Mouse (Mus musculus) ovary, postnatal 14 days (tissue): Measurements from ENCODE around the gene Gnb5.
A peak's percentile ranks its signal among the peaks of the same experiment; 100 is the strongest.

Experiments
- DNase-seq: peaks from one replicate; pipeline ENCODE4 v3.0.0; 2022; ENCODE audit warnings: low spot score

Gnb5 gene

GRCm38 (mm10) chr9:75306126-75306898, at the start of gene Gnb5:
TSS of gene Gnb5 (plus strand) at chr9:75306288.
- DNase-seq = no peak

- DNase-seq = no peak
Observed at GRCm38 (mm10) chr9:75258792-75259191, 47.3 kb upstream of the Gnb5 start.

- no peak for DNase-seq
Observed at GRCm38 (mm10) chr9:75259656-75260055, 46.4 kb upstream of the Gnb5 start.

- no peak for DNase-seq
Observed at GRCm38 (mm10) chr9:75261332-75261872, 44.7 kb upstream of the Gnb5 start.

GRCm38 (mm10) chr9:75262235-75262826, 43.8 kb upstream of the Gnb5 start:
- no peak for DNase-seq

- no peak for DNase-seq
Observed at GRCm38 (mm10) chr9:75264008-75264718, 41.9 kb upstream of the Gnb5 start.

GRCm38 (mm10) chr9:75267147-75267546, 38.9 kb upstream of the Gnb5 start:
- no peak for DNase-seq

- no peak for DNase-seq
Observed at GRCm38 (mm10) chr9:75270382-75270781, 35.7 kb upstream of the Gnb5 start.

- DNase-seq = no peak
Observed at GRCm38 (mm10) chr9:75271539-75271938, 34.5 kb upstream of the Gnb5 start.

GRCm38 (mm10) chr9:75273646-75274045, 32.4 kb upstream of the Gnb5 start:
- DNase-seq = no peak

GRCm38 (mm10) chr9:75274486-75274885, 31.6 kb upstream of the Gnb5 start:
- DNase-seq = no peak

GRCm38 (mm10) chr9:75275051-75275450, 31.0 kb upstream of the Gnb5 start:
- no peak for DNase-seq

- DNase-seq = peak; percentile 24
Observed at GRCm38 (mm10) chr9:75280814-75281213, 25.3 kb upstream of the Gnb5 start.

GRCm38 (mm10) chr9:75282179-75282578, 23.9 kb upstream of the Gnb5 start:
- no peak for DNase-seq

GRCm38 (mm10) chr9:75282830-75283229, 23.3 kb upstream of the Gnb5 start:
- DNase-seq = peak; percentile 21

GRCm38 (mm10) chr9:75283636-75284035, 22.5 kb upstream of the Gnb5 start:
- DNase-seq = no peak

- DNase-seq = no peak
Observed at GRCm38 (mm10) chr9:75285363-75285762, 20.7 kb upstream of the Gnb5 start.

GRCm38 (mm10) chr9:75287636-75288035, 18.5 kb upstream of the Gnb5 start:
- DNase-seq = no peak

GRCm38 (mm10) chr9:75289545-75289944, 16.5 kb upstream of the Gnb5 start:
- no peak for DNase-seq

- DNase-seq = no peak
Observed at GRCm38 (mm10) chr9:75299342-75299741, 6.7 kb upstream of the Gnb5 start.

GRCm38 (mm10) chr9:75303033-75303432, 3.1 kb upstream of the Gnb5 start:
- no peak for DNase-seq

- no peak for DNase-seq
Observed at GRCm38 (mm10) chr9:75303701-75304261, 2.3 kb upstream of the Gnb5 start.
